Mouse (Mus musculus): ENCODE data around the gene Thnsl1.

Thnsl1 gene

DNA sequence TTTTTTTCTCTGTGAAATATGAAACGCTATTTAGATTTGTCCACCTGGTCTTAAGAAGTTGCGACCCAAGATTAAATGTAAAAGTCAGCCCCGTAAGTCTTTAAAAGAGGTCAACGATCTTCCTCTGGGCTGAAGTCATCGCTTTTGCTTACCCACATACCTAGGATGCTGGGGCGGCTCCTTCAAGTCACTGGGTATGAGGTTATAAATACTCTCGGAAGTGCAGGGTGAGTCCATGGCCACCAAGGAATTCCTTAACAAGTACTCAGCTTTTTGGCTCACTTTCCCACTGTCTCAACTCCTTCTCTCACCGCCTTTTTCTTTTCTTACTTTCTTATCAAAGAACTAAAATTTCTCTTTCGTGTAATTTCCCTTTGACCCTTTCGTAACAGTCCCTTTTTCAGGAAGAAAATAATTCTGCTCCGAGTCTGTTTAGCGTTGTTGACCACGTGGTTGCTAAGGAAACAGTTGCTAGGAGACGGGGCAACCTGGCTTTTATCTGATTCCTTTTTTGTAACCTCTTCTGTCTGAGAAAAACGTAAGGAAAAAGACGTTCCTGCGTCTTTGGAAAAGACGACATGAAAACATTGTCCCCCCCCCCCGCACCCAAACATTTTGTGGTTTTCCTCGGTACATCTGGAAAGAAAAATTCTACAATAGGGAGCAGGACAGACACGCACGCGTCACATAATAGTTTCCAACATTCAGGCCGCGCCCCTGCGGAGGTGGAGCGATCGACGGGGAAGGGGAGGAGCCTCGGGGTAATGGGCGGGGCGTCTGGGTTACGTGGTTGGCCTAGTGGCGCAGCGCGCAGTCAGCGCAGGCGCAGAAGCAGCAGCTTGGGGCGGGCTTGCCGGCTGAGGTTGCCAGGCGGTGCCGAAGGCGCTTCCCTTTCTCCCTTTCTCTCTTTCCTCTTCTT is at the start of gene Thnsl1, which contains the start of gene Enkur:
TSS of gene Thnsl1 (plus strand) at position 813 of the 919 bp plus-strand sequence.
TSS of gene Enkur (minus strand) at position 454 of the 919 bp plus-strand sequence.
- in situ Hi-C loops (cut with MboI; ENCODE audit: unreplicated experiment in 2 of 2): no loop called here

DNA sequence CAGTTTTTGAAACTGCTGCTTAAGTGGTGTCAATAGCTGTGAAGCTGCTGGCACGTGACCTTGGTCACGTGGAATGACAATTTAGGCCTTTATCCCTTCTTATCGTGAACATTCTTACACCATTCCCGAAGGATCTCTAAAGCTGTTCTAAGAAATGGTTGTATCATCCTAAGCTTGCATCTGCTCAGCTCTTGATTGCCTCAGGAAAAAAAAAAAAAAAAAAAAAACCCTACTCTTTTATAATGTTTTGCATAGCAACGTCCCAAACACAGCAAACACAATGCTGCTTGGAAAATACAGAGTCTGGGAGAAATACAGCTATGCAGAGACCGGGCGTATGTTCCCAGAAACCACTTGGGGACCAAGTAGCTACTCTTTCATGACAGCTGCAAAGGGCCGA is 41.2 kb upstream of the Thnsl1 start:
- in situ Hi-C loops (cut with MboI; ENCODE audit: unreplicated experiment in 2 of 2): no loop called here

DNA sequence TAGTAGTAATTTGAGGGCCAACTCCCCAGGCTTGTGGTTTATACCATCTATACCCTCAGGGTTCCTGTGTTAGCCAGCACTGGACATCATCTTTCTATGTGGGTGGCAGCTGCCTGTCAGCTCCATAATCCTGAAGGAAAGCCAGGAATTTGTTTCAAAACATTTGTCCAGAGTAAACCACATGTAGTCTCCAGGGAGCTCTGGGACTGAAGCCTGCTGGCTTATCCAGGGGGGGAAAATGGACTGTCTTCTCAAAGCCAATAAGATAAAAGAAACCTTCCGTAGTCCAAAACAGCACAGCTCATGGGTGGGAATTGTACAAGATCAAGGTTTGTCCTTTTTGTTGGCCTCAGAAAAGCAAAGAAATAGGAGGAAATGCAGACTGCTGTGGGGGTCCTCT is 37.6 kb upstream of the Thnsl1 start:
- in situ Hi-C loops (cut with MboI; ENCODE audit: unreplicated experiment in 2 of 2): no loop called here

DNA sequence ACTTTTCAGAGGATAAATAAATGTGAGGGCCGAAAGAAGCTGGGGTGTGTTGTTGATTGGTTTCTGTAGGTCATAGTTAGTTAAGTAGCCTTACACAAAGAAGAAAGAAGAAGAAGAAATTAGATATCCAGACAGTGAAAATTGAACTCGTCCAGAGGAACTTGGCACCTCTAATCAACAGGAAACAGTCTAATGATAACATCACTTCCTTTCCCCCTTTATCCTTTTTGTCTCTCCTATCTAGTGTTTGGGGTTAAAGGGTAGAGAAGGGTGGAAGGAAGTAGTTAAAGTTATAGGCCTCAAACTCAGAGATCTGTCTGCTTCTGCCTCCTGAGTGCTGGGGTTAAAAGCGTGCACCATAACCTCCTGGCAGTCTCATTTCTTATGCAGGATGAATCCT is 32.7 kb upstream of the Thnsl1 start:
- in situ Hi-C loops (cut with MboI; ENCODE audit: unreplicated experiment in 2 of 2): no loop called here

DNA sequence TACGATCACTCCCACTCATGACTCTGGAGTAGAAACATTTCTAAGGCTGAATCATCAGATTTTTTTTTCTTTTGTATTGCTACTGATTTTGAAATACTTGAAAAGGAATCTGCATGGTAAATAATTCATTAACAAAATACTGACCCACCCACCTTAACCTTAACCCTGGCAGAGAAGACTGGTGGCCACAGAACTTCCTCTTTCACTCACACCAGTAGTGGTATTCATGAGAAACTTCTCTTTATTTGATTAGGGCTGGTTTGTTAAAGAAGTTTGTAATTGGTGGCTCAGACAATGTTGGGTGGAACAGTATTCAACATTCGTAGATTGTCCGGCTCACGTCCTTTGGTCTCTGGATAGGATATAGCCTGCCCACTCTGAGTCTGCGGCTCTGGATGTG is 26.4 kb upstream of the Thnsl1 start:
- in situ Hi-C loops (cut with MboI; ENCODE audit: unreplicated experiment in 2 of 2): loop anchor here in 1 of 2 experiments (25.0 kb wide), 1 partner anchor 1767 kb away; no protein-coding TSS in a partner anchor

DNA sequence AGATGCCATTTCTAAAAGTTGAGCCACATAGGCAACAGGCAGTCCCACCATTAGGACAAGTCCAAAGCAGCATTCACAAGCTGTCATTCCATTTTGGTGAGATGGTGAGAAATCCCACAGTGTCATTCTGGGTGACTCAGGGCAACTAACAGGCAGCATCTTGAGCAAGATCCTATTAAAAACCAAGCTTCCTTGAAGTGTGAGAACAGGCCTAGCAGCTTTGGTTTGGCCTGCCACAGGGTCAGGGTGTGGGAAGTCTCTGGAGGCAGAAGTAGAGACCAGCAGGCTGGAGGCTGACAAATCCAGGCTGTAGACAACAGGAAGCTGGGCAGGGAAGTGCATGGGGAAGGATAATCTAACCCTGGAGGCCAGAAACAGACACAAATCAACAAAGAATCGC is 22.7 kb upstream of the Thnsl1 start:
- in situ Hi-C loops (cut with MboI; ENCODE audit: unreplicated experiment in 2 of 2): loop anchor here in 1 of 2 experiments (25.0 kb wide), 1 partner anchor 1771 kb away; no protein-coding TSS in a partner anchor

DNA sequence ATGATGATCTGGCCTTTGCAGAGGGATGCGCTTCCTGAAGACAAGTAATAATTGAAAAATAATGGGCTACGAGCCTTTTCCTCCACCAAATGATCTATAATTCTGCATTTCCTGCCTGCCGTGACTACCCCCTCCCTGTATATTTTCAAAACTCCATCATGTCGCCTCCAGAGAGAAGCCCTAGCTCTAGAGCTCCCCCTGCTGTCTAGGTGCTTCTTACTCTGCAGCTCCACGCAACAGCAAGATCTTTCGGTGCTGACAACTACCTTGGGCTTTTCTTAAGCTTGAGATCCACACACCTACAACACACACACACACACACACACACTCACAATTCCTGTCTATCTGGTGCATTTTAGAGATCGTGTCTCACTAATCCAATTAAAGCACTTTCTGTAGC is 17.9 kb upstream of the Thnsl1 start:
- in situ Hi-C loops (cut with MboI; ENCODE audit: unreplicated experiment in 2 of 2): loop anchor here (5.0 to 25.0 kb wide), 2 partner anchors 290 to 1775 kb away; no protein-coding TSS in a partner anchor

DNA sequence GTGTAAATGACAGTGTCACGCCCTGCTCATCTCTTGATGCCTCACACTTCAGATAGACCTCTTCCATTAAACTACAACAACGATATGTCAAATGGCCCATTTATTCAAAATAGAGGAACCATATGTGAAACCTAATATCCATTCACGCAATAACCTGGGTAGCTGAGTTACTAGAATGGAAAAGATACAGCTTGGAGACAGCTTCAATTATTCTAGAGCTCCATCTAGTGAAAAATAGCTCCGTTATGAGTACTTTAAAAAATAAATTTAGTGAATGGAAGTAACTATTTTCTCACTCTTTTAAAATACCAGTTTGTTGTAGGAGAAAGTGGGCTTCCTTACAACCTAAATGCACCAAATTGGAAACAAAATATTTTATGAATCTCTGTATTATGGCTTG is 16.9 kb upstream of the Thnsl1 start:
- in situ Hi-C loops (cut with MboI; ENCODE audit: unreplicated experiment in 2 of 2): loop anchor here (5.0 to 25.0 kb wide), 2 partner anchors 291 to 1776 kb away; no protein-coding TSS in a partner anchor

DNA sequence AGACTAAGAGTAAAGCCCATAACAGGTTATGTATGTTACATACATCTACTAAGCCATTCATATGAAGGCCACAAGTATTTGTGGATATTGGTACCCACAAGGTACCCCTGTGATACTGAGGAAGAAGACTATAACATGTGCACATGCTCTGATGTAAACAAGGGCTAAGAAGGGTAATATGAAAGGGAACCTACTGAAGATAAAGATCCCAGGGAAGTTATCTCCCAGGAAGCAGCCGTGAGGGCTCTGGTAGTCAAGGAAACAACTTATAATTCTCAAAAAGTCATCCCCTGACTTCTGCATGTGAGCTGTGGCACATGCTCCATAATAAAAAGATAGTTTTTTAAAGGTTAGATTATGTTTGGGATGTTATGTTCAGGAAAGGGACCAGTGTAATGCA is 14.3 kb upstream of the Thnsl1 start:
- in situ Hi-C loops (cut with MboI; ENCODE audit: unreplicated experiment in 2 of 2): loop anchor here in 1 of 2 experiments (25.0 kb wide), 1 partner anchor 1779 kb away; no protein-coding TSS in a partner anchor

DNA sequence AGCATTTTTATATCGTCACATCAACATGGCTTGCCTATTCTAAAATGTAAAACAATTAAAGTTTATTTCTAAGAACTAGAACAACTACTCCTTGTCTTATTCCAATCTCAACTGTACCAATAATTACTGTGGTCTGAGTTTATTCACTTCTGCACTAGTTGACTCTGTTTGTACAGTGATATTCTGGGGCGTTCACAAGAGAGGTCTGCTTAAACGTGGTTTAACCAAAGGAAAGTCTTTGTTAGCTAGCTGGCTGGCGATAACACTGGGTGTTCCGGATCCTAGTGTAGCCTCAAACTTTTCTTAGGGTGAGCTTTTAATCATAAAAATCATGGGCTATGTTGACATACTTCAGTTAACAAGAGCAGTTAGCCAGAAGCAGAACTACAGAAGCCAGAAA is 10.3 kb upstream of the Thnsl1 start:
- in situ Hi-C loops (cut with MboI; ENCODE audit: unreplicated experiment in 2 of 2): loop anchor here in 1 of 2 experiments (25.0 kb wide), 1 partner anchor 1783 kb away; no protein-coding TSS in a partner anchor

DNA sequence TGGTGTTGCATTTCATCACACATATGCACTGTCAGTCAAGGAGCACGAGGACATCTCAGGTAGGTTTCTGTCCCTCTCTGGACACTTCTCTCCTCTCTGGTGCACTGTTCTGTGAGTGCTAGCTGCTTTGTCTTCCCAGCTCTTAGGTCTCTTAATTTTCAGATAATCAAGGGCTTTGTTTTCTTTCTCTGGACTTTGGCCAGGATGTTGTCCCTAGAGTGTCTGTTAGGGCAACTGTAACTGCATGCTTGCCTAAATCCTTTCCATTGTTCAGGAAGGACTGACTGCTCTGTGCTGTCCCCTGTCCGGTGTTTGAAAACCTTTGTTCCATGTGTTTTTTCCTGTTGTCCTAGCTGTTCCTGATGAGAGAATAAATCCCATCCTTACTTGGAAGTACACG is 6.5 kb upstream of the Thnsl1 start:
- in situ Hi-C loops (cut with MboI; ENCODE audit: unreplicated experiment in 2 of 2): loop anchor here in 1 of 2 experiments (25.0 kb wide), 1 partner anchor 1787 kb away; no protein-coding TSS in a partner anchor

DNA sequence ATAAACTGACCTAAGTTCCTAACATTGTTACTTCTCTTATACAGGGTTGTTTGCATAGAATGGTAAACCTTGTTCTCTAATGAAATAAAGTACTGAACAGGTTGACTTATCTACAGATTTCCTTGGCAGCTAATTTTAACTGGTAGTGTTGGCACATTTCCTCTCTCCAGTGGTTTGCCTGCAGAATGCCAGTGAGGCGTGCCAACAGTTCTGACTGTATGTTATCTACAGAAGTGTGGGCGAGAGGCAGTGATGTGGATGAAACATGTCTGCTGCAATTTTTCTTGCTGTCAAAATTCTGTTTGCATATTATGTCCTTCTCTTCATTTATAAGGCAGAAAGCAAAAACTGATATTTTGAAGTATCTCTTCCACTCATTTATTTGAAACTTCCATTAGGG is 2.8 kb upstream of the Thnsl1 start:
- in situ Hi-C loops (cut with MboI; ENCODE audit: unreplicated experiment in 2 of 2): no loop called here

DNA sequence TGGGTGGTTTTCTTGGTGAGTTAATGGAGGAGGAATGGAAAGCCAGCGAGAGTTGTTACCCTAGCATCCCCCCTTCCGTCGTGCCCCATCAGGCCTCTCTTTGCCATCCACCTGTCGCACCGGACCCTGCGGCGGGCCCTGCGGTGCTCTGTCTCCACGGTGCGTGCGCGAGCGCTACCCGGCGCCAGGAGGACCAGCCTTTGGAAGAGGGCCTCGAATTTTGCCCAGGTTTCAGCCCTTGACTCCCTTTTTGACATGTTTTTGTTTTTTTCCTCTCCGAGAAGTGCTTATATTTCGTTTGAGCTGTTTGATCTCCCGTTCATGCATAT is 271 bp downstream of the Thnsl1 start:
- in situ Hi-C loops (cut with MboI; ENCODE audit: unreplicated experiment in 2 of 2): no loop called here

DNA sequence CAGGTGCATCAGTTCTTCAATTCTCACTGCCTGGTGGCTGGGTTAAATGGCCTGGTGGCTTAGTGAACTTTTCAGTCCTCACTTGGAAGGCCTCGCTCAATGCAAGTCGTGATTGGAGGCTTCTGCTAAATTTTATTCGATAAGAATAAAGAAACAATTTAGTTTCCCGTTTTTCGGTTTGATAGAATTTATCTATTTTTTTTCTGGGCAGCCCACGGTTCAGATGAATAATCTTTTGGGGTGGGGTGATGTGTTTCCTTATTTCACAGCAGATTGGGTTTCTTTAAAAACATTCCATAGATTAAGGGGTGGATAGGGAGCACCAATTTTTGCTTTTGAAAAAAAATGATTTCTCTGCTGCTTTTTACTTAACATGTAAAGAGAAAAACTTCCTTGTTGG is 754 bp downstream of the Thnsl1 start:
- in situ Hi-C loops (cut with MboI; ENCODE audit: unreplicated experiment in 2 of 2): no loop called here

DNA sequence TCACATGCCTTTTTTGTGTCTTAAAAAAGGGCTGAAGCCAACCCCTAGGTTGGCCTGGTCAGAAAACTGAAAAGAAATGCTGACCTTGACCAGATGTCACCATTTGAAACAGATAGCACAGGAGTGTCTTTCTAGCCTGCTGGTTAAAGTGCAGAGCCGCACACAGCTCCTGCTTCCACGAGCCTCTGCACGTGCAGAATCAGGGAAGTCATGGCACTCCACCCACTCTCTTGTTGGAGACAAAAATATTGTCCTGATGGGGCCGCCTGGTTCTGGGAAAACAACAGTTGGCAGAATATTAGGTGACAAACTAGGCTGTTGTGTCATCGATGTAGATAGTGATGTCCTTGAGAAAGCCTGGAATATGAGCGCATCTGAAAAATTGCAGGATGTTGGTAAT is 5.8 kb downstream of the Thnsl1 start:
- in situ Hi-C loops (cut with MboI; ENCODE audit: unreplicated experiment in 2 of 2): no loop called here

DNA sequence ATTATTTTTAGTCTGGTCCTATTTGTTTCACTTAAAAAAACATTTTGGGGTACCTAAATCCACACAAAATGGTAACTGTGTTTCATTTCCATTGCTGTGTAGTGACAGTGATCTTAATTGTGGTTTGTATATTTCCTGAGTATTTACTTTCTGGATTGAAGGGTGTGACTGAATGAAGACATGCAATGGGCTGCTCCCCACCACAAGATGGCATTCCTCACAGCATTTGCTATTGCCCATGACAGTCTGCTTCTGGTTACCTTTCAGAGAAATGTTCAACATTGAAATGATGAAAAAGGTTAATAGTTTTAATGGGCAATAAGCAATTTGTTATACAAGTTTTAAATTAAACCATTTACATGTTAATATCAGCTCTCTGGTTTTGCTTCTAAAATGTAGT is 8.8 kb downstream of the Thnsl1 start:
- in situ Hi-C loops (cut with MboI; ENCODE audit: unreplicated experiment in 2 of 2): no loop called here

DNA sequence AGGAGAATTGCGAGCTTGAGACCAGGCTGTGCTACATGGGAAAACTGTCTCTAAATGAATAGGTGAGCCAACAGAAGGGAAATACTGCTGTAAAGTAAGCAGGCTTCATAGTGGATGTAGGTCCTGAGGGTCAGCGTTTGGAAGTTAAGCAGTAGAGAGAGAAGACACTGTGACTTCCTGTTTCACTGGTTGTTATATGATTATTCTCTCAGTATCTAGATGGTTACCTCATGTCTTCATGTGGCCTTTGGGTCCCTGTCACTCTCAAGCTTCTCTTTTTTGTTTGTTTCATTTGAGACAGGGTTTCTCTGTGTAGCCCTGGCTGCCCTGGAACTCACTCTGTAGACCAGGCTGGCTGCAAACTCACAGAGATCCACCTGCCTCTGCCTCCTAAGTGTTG is 9.8 kb downstream of the Thnsl1 start:
- in situ Hi-C loops (cut with MboI; ENCODE audit: unreplicated experiment in 2 of 2): no loop called here

DNA sequence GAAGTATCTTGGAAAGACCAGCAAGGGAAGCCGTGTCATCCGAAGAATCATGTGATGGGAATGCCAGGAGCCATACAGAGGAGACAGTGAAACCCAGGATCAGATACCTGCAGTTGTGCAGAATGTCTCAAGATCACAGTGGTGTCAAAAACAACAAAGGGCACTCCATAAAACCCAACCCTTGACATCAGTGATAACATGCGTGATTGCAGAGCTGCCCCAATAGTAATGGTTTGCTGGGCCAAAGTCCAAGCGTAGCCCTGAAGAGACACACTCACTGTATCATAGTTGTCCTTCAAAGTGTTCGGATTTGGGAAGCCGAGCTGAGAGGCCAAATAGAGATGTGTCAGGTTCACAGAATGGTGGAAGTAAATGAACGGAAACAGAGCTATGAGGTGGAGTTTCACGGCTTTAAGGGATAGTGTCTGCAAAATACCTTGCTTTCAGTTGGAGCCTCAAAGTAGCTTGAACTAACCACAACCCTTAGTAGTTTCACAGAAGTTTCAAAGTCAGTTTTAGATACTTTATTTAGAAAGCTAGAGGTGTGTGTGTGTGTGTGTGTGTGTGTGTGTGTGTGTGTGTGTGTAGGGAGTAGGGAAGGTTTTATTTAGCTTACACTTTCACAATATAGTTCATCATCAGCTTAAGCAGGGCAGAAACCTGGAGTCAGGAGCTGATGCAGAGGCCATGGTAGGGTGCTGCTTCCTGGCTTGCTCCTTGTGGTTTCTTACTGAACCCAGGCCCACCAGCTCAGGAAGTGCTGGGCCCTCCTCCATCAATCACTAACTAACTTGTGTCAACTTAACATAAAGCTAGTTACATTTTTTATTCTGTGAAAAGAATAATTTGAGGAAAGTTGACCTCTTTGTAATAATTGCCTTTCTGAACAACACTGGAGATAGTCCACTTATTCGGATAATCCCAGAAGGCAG is 17.2 kb downstream of the Thnsl1 start:
- in situ Hi-C loops (cut with MboI; ENCODE audit: unreplicated experiment in 2 of 2): no loop called here

DNA sequence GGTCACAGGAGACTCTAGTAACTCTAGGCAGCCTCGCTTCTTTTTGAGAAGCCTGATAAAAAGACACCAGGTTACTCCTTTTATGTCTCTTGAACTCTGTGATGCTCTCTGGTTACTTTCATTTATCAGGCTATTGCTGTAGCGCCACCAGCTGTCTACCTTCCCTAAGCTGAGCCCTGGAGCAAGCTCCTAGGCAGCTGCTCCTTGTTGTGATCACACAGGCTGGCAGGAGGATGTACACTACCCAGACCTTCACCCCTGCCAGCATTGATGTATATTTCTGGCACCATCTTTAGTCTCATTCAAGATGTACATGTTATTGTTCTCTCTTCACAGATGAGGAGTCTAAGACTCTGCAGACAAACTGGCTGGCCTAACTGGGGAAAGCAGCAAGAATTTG is 24.8 kb downstream of the Thnsl1 start:
- in situ Hi-C loops (cut with MboI; ENCODE audit: unreplicated experiment in 2 of 2): no loop called here

DNA sequence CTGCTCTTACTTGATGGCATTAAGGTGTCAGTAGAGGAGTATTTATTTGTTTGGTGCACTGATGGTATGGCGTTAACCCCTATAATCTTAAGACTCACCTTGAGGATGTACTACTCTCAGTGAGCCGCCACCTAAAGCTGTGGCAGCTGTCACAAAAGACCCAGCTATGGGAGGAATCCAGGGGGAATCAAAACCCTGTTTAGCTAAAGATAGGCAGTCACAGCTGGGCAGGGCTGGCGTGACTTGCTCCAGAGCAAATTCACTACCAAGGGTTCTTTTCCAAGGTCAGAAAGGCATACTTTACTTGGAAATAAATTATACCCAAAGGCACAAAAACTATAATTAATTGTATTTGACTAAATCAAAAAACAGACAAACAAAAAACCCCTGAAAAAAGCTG is 25.6 kb downstream of the Thnsl1 start:
- in situ Hi-C loops (cut with MboI; ENCODE audit: unreplicated experiment in 2 of 2): no loop called here

Measured in v-Abl transformed pro-B cells (cell line).